Mouse (Mus musculus) bone marrow macrophage, adult 2 months (primary cell): ENCODE measurements around the gene Arid1b.

ENCODE experiments used
- CTCF ChIP-seq: IDR thresholded peaks from 2 replicates; pipeline ENCODE4 v1.5.1; 2012; ENCODE audit warnings: low read depth, mild to moderate bottlenecking, low read length, moderate library complexity
- POLR2A ChIP-seq: IDR thresholded peaks from 2 replicates; pipeline ENCODE4 v1.6.1; 2012; ENCODE audit warnings: mild to moderate bottlenecking, low read depth, low read length, borderline replicate concordance

- TF ChIP-seq POLR2A (no peak), CTCF (no peak)
Observed at GRCm38 (mm10) chr17:5322594-5322993, 328.5 kb downstream of the Arid1b start.
